8 mouse cellular contexts compared by ENCODE assay signal in the genomic region with DNA sequence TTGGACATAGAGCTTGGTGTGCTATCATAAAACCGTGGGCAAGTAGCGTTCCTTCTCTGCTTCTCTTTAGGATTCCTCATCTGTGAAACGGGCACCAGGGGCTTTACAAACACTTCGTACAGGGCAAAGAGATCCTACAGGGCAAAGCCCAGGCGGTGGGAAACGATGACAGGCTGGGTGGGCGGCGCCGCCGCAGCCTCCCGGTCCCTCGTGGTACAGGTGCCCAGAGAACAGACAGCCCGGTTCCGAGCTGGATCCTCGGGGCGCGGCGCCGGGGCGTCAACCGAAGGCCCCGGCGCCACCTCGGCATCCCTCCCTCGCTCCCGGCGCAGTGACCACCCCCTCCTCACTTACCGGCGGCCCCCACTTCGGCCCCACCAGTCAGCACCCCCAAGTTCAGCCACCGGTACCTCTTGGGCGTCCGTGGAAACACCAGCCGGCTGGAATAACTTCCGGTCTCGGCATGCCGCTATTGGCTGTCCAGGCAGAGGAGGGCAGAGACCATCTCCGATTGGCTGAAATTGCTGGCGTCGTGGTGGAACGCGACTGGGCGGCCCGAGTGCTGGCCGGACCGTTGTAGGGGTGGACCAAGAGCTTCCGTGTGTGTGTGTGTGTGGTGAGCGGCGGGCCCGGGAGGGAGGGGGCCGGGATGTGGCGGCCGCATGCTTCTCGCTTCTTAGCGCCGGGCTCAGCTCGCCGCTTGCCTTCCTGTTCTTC. TPM values are rescaled to one million over a fixed set of nuclear protein-coding genes. Genes with fewer than 3 reads are reported as not detected.
A peak's percentile ranks its signal among the peaks of the same experiment; 100 is the strongest.
DNase-seq lines count a peak whose midpoint lies in the region; ATAC-seq lines count a peak whose summit lies in the region.

Gene Wars (minus strand): TSS at position 460 of the 717 bp plus-strand sequence.

- peak within 1 kb of the TSS; percentile 95 for H3K4me2 ChIP-seq in lung, embryonic 16.5 days (ENCODE audit: low read depth, low read length)

- no peaks in the 10 kb centered on the region for H3K9me3 ChIP-seq in lung, embryonic 16.5 days (ENCODE audit: control insufficient read depth, low read length)

- peak within 1 kb of the TSS; percentile 64 for H3K4me3 ChIP-seq in lung, embryonic 16.5 days (ENCODE audit: low read length)

- peaks cover 16% of the 10 kb centered on the region for H3K4me1 ChIP-seq in lung, embryonic 16.5 days (replicated peaks; ENCODE audit: control insufficient read depth, insufficient read depth, low read length)

- peak within 1 kb of the TSS; percentile 84 for H3K9ac ChIP-seq in lung, embryonic 16.5 days (ENCODE audit: low read length)

- under 1% methylated on average over 56 of the region's 58 CpGs for WGBS in lung, embryonic 16.5 days

- 0 out of 2 replicates have a peak within 1 kb of the TSS, but pooled peaks have one; percentile 8 for H3K27ac ChIP-seq in lung, embryonic 16.5 days (ENCODE audit: low read length)

- no peaks in the 10 kb centered on the region for H3K27me3 ChIP-seq in lung, embryonic 16.5 days (ENCODE audit: control insufficient read depth, insufficient read depth, low read depth, low read length)

- peak; percentile 99 to 100 for ATAC-seq in hematopoietic stem cell, adult 5-6 weeks (replicated peaks in 1 of 2; ENCODE audit: insufficient read depth in 1 of 2, low FRiP score in 2 of 2, low TSS enrichment in 1 of 2, low read depth in 1 of 2, poor library complexity in 2 of 2, severe bottlenecking in 2 of 2)
- ATAC-seq in lung, embryonic 16.5 days (ENCODE audit: low read depth): peak; percentile 100

- no peaks in the 10 kb centered on the region; the same call in 1 of the 2 replicates for H3K36me3 ChIP-seq in lung, embryonic 16.5 days (ENCODE audit: control insufficient read depth, insufficient read depth, low read length)

- peak; percentile 92 for DNase-seq in MEL-GATA-1-ER (ENCODE audit: extremely low read depth, low read depth)
- peak; percentile 94 for DNase-seq in cerebellum, adult 8-10 months
- peak; percentile 96 for DNase-seq in forelimb bud, embryonic 11.5 days (ENCODE audit: low read depth, low spot score)
- peak; percentile 87 for DNase-seq in layer of hippocampus, adult 9-10 months (ENCODE audit: low spot score)
- DNase-seq in ovary, postnatal 10 days (ENCODE audit: low spot score): peak; percentile 83
- DNase-seq in thymus, postnatal 10 days (ENCODE audit: low spot score in 2 of 2): peak; percentile 88 to 90

RNA-seq across cellular contexts. Expression of gene Wars, which starts in this region (rescaled TPM):
- total RNA-seq in hematopoietic stem cell, adult 5-6 weeks (2017): 46.2 and 55.8 TPM in 2 replicates
- 77.0 and 77.8 TPM in 2 replicates for polyA plus RNA-seq in lung, embryonic 16.5 days (2015; fragmentation: Nextera tagmentation; extraction: Ambion mirVana)

Comparison
In these comparisons a context has a peak if more than half of its experiments do, and no peak if none do; other contexts are left out.
1. Peak in every context shown above with its lines: DNase-seq, ATAC-seq, H3K4me3 ChIP-seq and H3K27ac ChIP-seq.